Mouse (Mus musculus) kidney, embryonic 15.5 days (tissue): ENCODE measurements around the gene Cox8a. TPM values are rescaled to one million over a fixed set of nuclear protein-coding genes. Genes with fewer than 3 reads are reported as not detected.

ENCODE experiments used
- ATAC-seq: fragments of 200-750 bp; cut with Nextera tagmentation; replicated peaks from 2 replicates; pipeline ENCODE4 v1.8.0; 2017; ENCODE audit warnings: moderate TSS enrichment; ENCODE audit not compliant: low FRiP score
- H3K27ac ChIP-seq: fragments of 300-500 bp; sonication (generic); 2 replicates; pipeline ENCODE4 v1.5.1; 2015; ENCODE audit warnings: mild to moderate bottlenecking, inconsistent platforms
- H3K27me3 ChIP-seq: fragments of 300-500 bp; sonication (generic); 2 replicates; pipeline ENCODE4 v1.6.1; 2015; ENCODE audit warnings: inconsistent platforms
- H3K36me3 ChIP-seq: fragments of 300-500 bp; sonication (generic); 2 replicates; pipeline ENCODE4 v1.6.1; 2015; ENCODE audit warnings: inconsistent platforms
- H3K4me1 ChIP-seq: fragments of 300-500 bp; sonication (generic); 2 replicates; pipeline ENCODE4 v1.6.1; 2015; ENCODE audit warnings: inconsistent platforms
- H3K4me2 ChIP-seq: fragments of 300-500 bp; sonication (generic); 2 replicates; pipeline ENCODE4 v1.6.1; 2015; ENCODE audit warnings: moderate library complexity, mild to moderate bottlenecking, inconsistent platforms
- H3K4me3 ChIP-seq: fragments of 300-500 bp; sonication (generic); replicated peaks from 2 replicates; pipeline ENCODE4 v1.5.1; 2015; ENCODE audit warnings: mild to moderate bottlenecking, inconsistent platforms
- H3K9ac ChIP-seq: fragments of 300-500 bp; sonication (generic); 2 replicates; pipeline ENCODE4 v1.6.1; 2015; ENCODE audit warnings: mild to moderate bottlenecking, inconsistent platforms
- H3K9me3 ChIP-seq: fragments of 300-500 bp; sonication (generic); replicated peaks from 2 replicates; pipeline ENCODE4 v1.6.1; 2016; ENCODE audit warnings: inconsistent platforms
- WGBS: fragments of 180-500 bp; shearing (Covaris S2); methylation state at CpG from one replicate; pipeline ENCODE4 v1.1.7; 2015; ENCODE audit warnings: mixed read lengths; 5-methylcytosine and 5-hydroxymethylcytosine counted together
- polyA plus RNA-seq: library from polyadenylated mRNA; unstranded; fragments of >200 nt; fragmentation: Nextera tagmentation; extraction: Ambion mirVana; gene quantifications from 2 replicates; pipeline ENCODE4 v1.2.1, GENCODE M21; 2015

Gene Cox8a
- polyA plus RNA-seq = 1,089 and 1,191 TPM in 2 replicates

DNA sequence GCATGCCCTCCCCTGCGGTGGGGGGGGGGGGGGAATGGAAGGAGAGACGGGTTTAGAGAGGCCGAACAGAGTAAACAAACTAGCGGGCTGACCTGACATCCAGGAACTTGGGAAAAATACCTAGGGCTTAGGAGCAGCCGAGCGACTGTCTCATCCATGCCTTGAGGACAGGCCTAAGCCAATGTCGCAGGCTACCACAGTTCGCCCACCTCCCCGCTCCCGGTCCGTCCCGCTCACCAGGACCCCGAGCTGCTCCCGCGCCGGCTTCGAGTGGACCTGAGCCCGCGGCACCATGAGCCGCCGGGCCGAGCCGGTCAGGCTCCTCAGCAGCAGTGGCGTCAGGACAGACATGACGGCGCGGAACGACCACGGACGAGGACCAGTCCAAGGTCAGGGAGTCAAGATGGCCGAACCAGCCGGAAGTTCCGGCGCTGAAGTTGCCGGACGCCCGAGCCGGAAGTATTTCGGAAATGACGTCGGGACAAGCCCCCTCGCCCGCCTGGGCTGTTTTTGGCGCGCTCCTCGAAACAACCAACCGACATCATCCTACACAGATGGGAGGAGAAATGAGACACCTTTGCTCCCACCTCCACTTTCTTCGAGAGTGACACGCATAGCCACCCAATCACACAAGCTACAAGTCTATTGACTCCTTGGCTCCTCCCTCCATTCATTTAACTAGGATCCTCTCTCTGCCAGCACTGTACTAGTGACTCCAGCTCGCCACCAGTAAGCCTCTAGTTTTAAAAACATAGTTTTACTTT, at the start of gene Cox8a:
Gene Cox8a (minus strand): TSS at position 455 of the 764 bp plus-strand sequence.
- Histone ChIP-seq H3K4me3 (peak within 1 kb of the TSS; percentile 73), H3K27me3 (no peaks in the 10 kb centered on the region), H3K36me3 (peaks cover 30% of the 10 kb centered on the region), H3K4me1 (peaks cover 39% of the 10 kb centered on the region), H3K9me3 (no peaks in the 10 kb centered on the region), H3K27ac (peak within 1 kb of the TSS; percentile 89), H3K4me2 (peak within 1 kb of the TSS; percentile 84), H3K9ac (peak within 1 kb of the TSS; percentile 86)
- peak; percentile 98 for ATAC-seq
- WGBS = under 1% methylated on average over 50 of the region's 50 CpGs

DNA sequence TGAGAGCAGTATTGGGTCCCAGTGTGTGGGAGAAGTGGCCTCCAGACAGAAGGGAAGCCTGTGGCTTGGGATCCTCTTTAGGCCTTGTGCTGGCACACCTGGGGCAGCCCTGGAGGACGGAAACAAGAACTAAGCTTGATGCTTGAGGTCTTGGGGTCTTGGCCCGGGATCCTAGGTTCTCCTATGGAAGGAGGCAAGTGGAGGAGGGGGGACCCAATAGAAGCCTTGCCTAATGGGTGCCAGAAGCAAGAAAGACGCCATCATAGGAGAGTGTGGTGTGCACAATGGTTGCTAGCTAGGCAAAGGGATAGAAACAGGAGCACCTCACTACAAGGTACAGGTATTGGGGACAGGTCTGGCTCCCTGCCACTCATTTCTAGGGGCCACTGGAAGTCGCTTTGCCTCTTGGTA, 49.0 kb upstream of the Cox8a start:
- no peaks in the 10 kb centered on the region for H3K27me3 ChIP-seq
- no peak for ATAC-seq
- peak overlapping the region; percentile 30 for H3K4me2 ChIP-seq
- H3K4me1 ChIP-seq = peaks cover 62% of the 10 kb centered on the region
- no peak overlapping the region for H3K9ac ChIP-seq
- peak overlapping the region; percentile 90 for H3K27ac ChIP-seq
- WGBS = 59% methylated on average over 4 of the region's 4 CpGs
- H3K4me3 ChIP-seq = no peak overlapping the region
- no peaks in the 10 kb centered on the region for H3K9me3 ChIP-seq
- H3K36me3 ChIP-seq = peaks cover 11% of the 10 kb centered on the region

DNA sequence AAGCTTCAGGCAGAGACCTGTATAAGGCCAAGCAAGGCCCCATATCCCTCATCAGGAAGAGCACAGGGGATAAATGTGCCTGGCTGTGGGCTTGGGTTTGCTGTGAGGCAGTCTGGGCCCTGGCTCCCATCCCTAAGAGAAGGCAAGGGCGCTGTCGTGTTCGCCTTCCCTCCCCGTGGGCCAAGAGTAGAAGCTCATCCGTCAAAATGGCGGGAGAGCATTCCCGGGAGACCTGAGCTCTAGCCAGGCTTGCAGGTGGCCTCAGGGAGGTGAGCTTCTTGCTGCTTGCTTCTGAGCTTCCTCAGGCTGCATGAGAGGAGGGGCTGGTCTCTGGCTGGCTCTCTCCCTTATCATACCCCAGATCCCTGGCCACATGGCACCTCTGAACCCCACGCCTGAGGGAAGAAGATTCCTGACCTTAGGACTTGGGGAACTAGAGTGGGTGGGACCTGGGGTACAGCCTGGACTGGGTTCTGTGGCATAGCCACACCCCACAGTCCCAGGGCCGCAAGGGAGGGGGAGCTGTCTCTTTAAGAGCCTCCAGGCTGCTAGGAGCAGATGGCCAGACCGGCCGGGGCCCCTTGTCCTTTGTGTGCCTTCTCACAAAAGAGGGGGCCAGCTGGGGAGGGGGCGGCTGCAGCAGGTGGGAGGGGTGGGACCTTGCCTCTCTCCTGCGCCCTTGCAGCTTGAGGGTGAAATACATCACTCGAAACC, 48.2 kb upstream of the Cox8a start:
- ATAC-seq = no peak
- Histone ChIP-seq H3K27me3 (no peaks in the 10 kb centered on the region), H3K36me3 (peaks cover 3% of the 10 kb centered on the region), H3K27ac (peak overlapping the region; percentile 90), H3K4me1 (peaks cover 61% of the 10 kb centered on the region), H3K4me3 (no peak overlapping the region), H3K4me2 (peak overlapping the region; percentile 30), H3K9ac (0 out of 2 replicates have a peak overlapping the region, but pooled peaks have one; percentile 14), H3K9me3 (no peaks in the 10 kb centered on the region)
- 31% methylated on average over 14 of the region's 14 CpGs for WGBS

DNA sequence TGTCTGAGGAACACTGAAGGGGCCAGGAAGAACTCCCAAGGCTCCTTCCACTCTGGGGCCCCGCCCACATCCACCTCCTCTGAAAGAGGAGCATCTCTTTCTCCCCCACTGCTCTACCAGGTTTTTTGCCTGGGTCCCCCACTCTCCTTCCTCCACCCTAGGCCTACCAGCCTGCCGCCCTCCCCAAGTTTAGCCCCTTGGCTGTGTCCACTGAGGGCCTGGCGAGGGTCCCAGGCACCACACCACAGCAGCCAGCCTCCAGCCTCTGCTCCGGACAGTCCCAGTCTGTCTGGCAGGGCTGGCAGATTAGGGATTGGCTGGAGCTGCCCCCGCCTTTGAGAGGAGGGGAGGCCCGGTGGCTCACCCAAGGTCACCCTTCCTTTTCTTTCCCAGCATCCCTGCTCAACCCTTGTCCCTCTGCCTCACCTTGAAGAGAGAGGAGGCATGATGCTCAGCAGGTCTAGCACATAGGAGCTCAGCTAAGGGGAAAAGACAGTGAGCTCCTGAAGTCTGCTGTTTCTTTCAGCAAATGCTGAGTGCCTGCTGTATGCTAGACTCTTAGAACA, 47.4 kb upstream of the Cox8a start:
- H3K36me3 ChIP-seq = no peaks in the 10 kb centered on the region
- no peaks in the 10 kb centered on the region for H3K27me3 ChIP-seq
- H3K9ac ChIP-seq = peak overlapping the region; percentile 15; the same call in 1 of the 2 replicates
- H3K4me2 ChIP-seq = no peak overlapping the region
- H3K4me1 ChIP-seq = peaks cover 55% of the 10 kb centered on the region
- no peaks in the 10 kb centered on the region for H3K9me3 ChIP-seq
- peak overlapping the region; percentile 90 for H3K27ac ChIP-seq
- no peak overlapping the region for H3K4me3 ChIP-seq
- no peak for ATAC-seq
- 25% methylated on average over 6 of the region's 6 CpGs for WGBS

DNA sequence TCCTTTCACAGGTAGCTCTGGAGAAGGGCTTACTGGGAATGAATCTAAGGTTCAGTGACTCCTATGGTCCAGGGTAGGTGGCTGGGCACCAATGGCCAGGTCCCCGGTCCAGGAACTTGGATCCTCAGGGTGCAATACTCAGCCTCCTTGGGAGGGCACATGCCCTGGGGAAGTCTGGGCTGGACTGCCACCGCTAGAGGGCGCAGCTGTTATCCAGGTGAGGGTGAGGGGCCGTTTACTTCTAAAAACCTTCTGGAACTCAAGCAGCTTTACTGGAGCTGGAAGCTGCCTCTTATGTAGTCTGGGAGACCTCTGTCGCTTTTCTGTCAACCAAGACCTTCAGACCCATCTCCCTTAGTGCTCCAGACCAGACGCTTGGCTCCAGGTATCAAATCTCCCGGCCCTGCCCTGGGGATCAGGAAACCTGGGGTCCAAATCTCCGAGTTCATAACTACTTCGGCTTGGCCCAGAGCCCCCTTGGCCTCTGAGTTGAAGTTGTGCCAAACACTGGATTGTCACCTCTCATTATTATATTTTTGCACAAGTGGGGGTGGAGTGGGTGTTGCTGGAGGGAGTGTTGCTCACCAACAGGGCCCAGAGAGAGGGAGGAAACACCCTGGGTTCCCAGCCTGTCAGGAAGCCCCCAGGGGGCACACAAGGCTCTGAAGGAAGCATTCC, 46.8 kb upstream of the Cox8a start:
- Histone ChIP-seq H3K27ac (0 out of 2 replicates have a peak overlapping the region, but pooled peaks have one; percentile 90), H3K36me3 (no peaks in the 10 kb centered on the region), H3K4me2 (no peak overlapping the region), H3K9me3 (no peaks in the 10 kb centered on the region), H3K4me3 (no peak overlapping the region), H3K9ac (peak overlapping the region; percentile 15; the same call in 1 of the 2 replicates), H3K27me3 (no peaks in the 10 kb centered on the region), H3K4me1 (peaks cover 49% of the 10 kb centered on the region)
- 16% methylated on average over 9 of the region's 9 CpGs for WGBS
- ATAC-seq = no peak

DNA sequence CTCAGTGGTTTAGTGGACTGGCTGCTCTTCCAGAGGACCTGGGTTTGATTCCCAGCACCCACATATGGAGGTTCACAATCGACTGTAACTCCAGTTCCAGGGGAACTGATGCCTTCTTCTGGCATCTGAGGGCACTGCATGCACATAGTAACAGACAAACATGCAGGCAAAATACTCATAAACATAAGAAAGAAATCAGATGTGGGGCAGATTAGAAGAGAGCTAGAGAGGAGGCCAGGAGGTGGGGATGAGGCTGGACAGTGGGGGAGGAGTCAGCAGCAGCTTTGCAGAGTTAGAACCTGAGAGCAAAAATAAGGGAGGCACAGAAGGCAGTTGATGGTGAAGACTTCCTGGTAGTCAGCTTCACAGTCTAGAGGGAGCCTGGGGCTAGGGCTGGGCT, 45.2 kb upstream of the Cox8a start:
- Histone ChIP-seq H3K9me3 (no peaks in the 10 kb centered on the region), H3K27ac (no peak overlapping the region), H3K4me2 (no peak overlapping the region), H3K4me1 (peaks cover 35% of the 10 kb centered on the region), H3K4me3 (no peak overlapping the region), H3K36me3 (no peaks in the 10 kb centered on the region), H3K27me3 (no peaks in the 10 kb centered on the region), H3K9ac (no peak overlapping the region)
- no peak for ATAC-seq
- 91% methylated on average over 1 of the region's 1 CpGs for whole genome bisulfite sequencing

DNA sequence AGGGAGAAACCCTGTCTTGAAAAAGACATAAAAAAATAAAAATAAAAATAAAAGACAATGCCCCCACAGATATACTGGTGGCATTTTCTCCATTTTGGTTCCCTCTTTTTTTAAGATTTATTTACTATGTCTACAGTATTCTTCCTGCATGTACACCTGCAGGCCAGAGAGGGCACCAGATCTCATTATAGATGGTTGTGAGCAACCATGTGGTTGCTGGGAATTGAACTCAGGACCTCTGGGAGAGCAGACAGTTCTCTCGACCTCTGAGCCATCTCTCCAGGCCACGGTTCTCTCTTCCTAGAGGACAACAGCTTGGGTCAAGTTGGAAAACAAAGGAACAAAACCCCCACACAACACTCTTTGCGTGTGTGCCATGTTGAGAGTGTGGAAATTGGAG, 44.5 kb upstream of the Cox8a start:
- Histone ChIP-seq H3K4me2 (no peak overlapping the region), H3K9me3 (no peaks in the 10 kb centered on the region), H3K4me1 (peaks cover 29% of the 10 kb centered on the region), H3K27me3 (no peaks in the 10 kb centered on the region), H3K36me3 (no peaks in the 10 kb centered on the region), H3K4me3 (no peak overlapping the region), H3K27ac (no peak overlapping the region), H3K9ac (no peak overlapping the region)
- 98% methylated on average over 3 of the region's 3 CpGs for WGBS
- ATAC-seq = no peak

DNA sequence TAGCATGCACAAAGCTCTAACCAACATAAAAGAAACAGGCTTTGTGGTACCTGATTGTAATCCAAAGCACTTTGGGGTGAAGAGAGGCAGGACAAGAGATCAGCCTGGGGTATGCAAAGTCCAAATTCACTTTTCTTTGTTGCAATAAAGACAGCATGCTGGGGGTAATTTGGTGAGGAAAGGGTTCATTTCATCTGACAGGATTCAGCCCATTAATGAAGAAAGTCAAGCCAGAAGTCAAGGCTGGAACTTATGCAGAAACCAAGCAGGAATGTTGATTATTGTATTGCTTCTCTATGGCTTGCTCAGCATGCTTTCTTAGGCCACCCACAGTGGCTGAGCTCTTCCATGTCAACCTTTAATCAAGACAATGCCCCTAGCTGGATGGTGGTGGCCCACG, 44.1 kb upstream of the Cox8a start:
- H3K4me2 ChIP-seq = no peak overlapping the region
- H3K4me1 ChIP-seq = peaks cover 24% of the 10 kb centered on the region
- no peak overlapping the region for H3K4me3 ChIP-seq
- no peaks in the 10 kb centered on the region for H3K9me3 ChIP-seq
- no peak overlapping the region for H3K9ac ChIP-seq
- ATAC-seq = no peak
- no peaks in the 10 kb centered on the region for H3K27me3 ChIP-seq
- WGBS = 86% methylated on average over 1 of the region's 1 CpGs
- no peaks in the 10 kb centered on the region for H3K36me3 ChIP-seq
- H3K27ac ChIP-seq = no peak overlapping the region

DNA sequence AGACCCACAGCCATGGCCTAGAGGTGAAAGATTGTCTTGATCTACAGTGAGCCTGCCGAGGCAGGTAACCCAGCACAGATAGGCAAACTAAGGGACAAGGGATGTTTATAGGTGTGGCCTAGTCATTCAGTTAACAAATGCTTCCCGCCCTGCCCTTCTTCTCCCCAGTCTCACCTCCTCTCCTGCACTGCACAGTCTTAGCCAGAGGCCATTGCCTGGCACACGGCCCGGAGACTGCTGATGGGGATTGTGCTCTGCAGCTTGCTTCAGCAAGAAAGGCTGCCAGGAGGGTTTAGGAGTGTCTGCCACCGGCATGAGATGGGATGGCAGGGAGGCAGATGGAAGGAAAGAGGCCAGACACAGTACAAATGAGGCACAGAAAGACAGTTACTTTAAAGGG, 40.5 kb upstream of the Cox8a start:
- no peak for ATAC-seq
- H3K4me3 ChIP-seq = no peak overlapping the region
- no peaks in the 10 kb centered on the region for H3K36me3 ChIP-seq
- H3K4me1 ChIP-seq = no peaks in the 10 kb centered on the region
- H3K4me2 ChIP-seq = no peak overlapping the region
- 81% methylated on average over 5 of the region's 5 CpGs for WGBS
- H3K27me3 ChIP-seq = no peaks in the 10 kb centered on the region
- no peak overlapping the region for H3K9ac ChIP-seq
- no peak overlapping the region for H3K27ac ChIP-seq
- H3K9me3 ChIP-seq = no peaks in the 10 kb centered on the region

DNA sequence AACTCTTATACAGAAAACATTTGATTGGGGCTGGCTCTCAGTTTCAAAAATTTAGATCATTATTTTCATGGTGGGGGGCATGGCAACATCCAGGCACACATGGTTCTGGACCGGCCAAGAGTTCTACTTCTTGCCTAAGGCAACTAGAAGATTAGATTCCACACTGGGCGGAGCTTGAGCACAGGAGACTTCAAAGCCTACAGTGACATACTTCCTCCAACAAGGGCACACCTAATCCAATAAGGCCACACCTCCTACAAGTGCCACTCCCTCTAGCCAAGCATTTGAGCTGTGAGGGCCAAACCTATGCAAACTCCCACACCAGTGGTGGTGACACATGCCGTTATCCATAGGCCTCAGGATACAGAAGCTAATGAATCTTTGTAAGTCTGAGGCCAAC, 28.6 kb upstream of the Cox8a start:
- Histone ChIP-seq H3K4me3 (no peak overlapping the region), H3K36me3 (no peaks in the 10 kb centered on the region), H3K27ac (no peak overlapping the region), H3K9me3 (no peaks in the 10 kb centered on the region), H3K9ac (no peak overlapping the region), H3K4me1 (peaks cover 7% of the 10 kb centered on the region), H3K27me3 (no peaks in the 10 kb centered on the region), H3K4me2 (no peak overlapping the region)
- WGBS = 80% methylated on average over 3 of the region's 3 CpGs
- no peak for ATAC-seq

DNA sequence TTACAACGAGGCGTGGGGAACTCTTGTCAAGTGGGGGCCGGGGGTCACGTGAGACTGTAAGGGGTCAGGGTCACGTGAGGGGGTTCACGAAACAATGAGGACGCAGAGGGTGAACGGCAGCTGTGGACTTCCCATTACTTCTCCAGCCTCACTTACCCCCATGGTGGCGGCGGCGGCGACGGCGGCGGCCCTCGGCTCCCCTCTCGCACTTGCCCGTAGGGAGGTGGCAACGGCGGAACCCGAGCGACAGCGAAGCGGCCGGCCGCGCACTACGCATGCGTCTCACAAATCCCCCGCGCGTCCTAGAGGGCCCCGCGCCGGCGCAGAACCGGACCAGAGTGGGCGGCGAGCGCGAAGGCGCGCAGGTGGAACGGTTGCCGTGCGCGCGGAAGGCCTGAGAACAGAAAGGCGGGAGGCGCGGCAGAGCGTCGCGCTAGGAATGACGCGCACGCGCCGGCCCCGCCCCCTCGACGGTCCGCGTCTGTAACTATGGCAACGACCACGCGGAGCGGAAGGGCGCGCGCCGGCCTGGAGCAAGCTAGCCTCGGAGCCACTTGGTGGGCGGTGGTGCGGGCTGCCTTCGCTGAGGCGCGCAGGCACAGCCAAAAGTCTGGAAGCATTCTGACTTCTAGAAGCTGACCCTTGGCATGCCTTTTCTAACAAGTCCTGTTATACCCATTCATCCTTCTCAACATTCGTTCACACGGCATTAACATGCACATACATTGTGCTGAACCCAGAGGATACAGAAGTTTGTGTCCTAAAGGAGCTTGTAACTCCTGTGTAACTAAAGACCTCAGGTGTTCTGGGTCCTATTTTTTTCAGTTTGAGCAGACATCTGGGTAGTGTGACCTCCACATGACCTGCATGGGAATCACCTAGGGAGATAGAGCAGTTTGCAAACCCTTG, 23.6 kb upstream of the Cox8a start, which contains the start of gene Naa40:
Gene Naa40 (minus strand): TSS at position 402 of the 909 bp plus-strand sequence.
- peak within 1 kb of the TSS; percentile 87 for H3K4me3 ChIP-seq
- H3K36me3 ChIP-seq = peaks cover 17% of the 10 kb centered on the region
- no peaks in the 10 kb centered on the region for H3K9me3 ChIP-seq
- peak within 1 kb of the TSS; percentile 91 for H3K4me2 ChIP-seq
- no peaks in the 10 kb centered on the region for H3K27me3 ChIP-seq
- peak within 1 kb of the TSS; percentile 89 for H3K27ac ChIP-seq
- under 1% methylated on average over 80 of the region's 80 CpGs for WGBS
- peak; percentile 97 for ATAC-seq
- H3K4me1 ChIP-seq = peaks cover 38% of the 10 kb centered on the region
- H3K9ac ChIP-seq = peak within 1 kb of the TSS; percentile 84
